Mouse (Mus musculus) CD4-positive, CD25-positive, alpha-beta regulatory T cell, adult 4 months (primary cell): Measurements from ENCODE around the gene Pomt1. TPM values are rescaled to one million over a fixed set of nuclear protein-coding genes. Genes with fewer than 3 reads are reported as not detected.
A peak's percentile ranks its signal among the peaks of the same experiment; 100 is the strongest.

Source experiments
- ATAC-seq: one replicate; pipeline ENCODE4 v1.8.0; 2017
- polyA plus RNA-seq, 2 experiments: library from polyadenylated mRNA; unstranded; fragments of 100-300 nt; shearing (Covaris generic); gene quantifications; one replicate each; pipeline ENCODE4 v1.2.1; 2017

The Pomt1 gene
- 1 to 10 TPM; 6.5 to 7.9 TPM for polyA plus RNA-seq

GRCm38 (mm10) chr2:32235886-32236759 is at the start of gene Pomt1:
Gene Pomt1, plus strand, starts transcription at chr2:32236590.
- peak; percentile 90 for ATAC-seq

GRCm38 (mm10) chr2:32187019-32187551 is 49.3 kb upstream of the Pomt1 start:
- ATAC-seq, result no peak

- ATAC-seq, result no peak
These were observed 48.7 kb upstream of the Pomt1 start for GRCm38 (mm10) chr2:32187649-32188048.

GRCm38 (mm10) chr2:32189060-32189681 is 47.2 kb upstream of the Pomt1 start:
- no peak for ATAC-seq

GRCm38 (mm10) chr2:32190620-32191019 is 45.8 kb upstream of the Pomt1 start:
- no peak for ATAC-seq

- ATAC-seq, result peak; percentile 71
These were observed 44.4 kb upstream of the Pomt1 start for GRCm38 (mm10) chr2:32191872-32192507.

- ATAC-seq, result no peak
These were observed 37.4 kb upstream of the Pomt1 start for GRCm38 (mm10) chr2:32198977-32199376.

- ATAC-seq, result no peak
These were observed 36.4 kb upstream of the Pomt1 start for GRCm38 (mm10) chr2:32200033-32200432.

GRCm38 (mm10) chr2:32200712-32201111 is 35.7 kb upstream of the Pomt1 start:
- ATAC-seq, result no peak

GRCm38 (mm10) chr2:32201527-32201926 is 34.9 kb upstream of the Pomt1 start:
- no peak for ATAC-seq

GRCm38 (mm10) chr2:32203853-32204252 is 32.5 kb upstream of the Pomt1 start:
- ATAC-seq, result no peak

- ATAC-seq, result no peak
These were observed 28.7 kb upstream of the Pomt1 start for GRCm38 (mm10) chr2:32207682-32208081.

GRCm38 (mm10) chr2:32211689-32212088 is 24.7 kb upstream of the Pomt1 start:
- no peak for ATAC-seq

- no peak for ATAC-seq
These were observed 23.4 kb upstream of the Pomt1 start for GRCm38 (mm10) chr2:32213000-32213399.

GRCm38 (mm10) chr2:32215576-32215975 is 20.8 kb upstream of the Pomt1 start:
- ATAC-seq, result no peak

- no peak for ATAC-seq
These were observed 19.9 kb upstream of the Pomt1 start for GRCm38 (mm10) chr2:32216506-32216905.

GRCm38 (mm10) chr2:32217656-32218055 is 18.7 kb upstream of the Pomt1 start:
- no peak for ATAC-seq

- no peak for ATAC-seq
These were observed 18.3 kb upstream of the Pomt1 start for GRCm38 (mm10) chr2:32218113-32218512.

- no peak for ATAC-seq
These were observed 17.7 kb upstream of the Pomt1 start for GRCm38 (mm10) chr2:32218541-32219334.

- no peak for ATAC-seq
These were observed 16.9 kb upstream of the Pomt1 start for GRCm38 (mm10) chr2:32219501-32219900.

GRCm38 (mm10) chr2:32220021-32220420 is 16.4 kb upstream of the Pomt1 start:
- ATAC-seq, result no peak

- ATAC-seq, result no peak
These were observed 15.4 kb upstream of the Pomt1 start for GRCm38 (mm10) chr2:32220969-32221368.
